Mouse (Mus musculus) hindbrain, embryonic 16.5 days (tissue): ENCODE data around the gene Zfp207. TPM values are rescaled to one million over a fixed set of nuclear protein-coding genes. Genes with fewer than 3 reads are reported as not detected.

Experiments
- ATAC-seq: fragments of 200-750 bp; cut with Nextera tagmentation; 2 replicates; pipeline ENCODE4 v1.8.0; 2017; ENCODE audit warnings: moderate TSS enrichment, moderate library complexity
- H3K27ac ChIP-seq: fragments of 300-500 bp; sonication (generic); 2 replicates; pipeline ENCODE4 v1.5.1; 2014; ENCODE audit warnings: low read depth, mild to moderate bottlenecking, control low read depth, low read length, moderate library complexity
- H3K27me3 ChIP-seq: fragments of 300-500 bp; sonication (generic); replicated peaks from 2 replicates; pipeline ENCODE4 v1.6.1; 2014; ENCODE audit warnings: low read length; ENCODE audit not compliant: control insufficient read depth, insufficient read depth
- H3K36me3 ChIP-seq: fragments of 300-500 bp; sonication (generic); 2 replicates; pipeline ENCODE4 v1.6.1; 2014; ENCODE audit warnings: mild to moderate bottlenecking, low read length, moderate library complexity, mixed read lengths; ENCODE audit not compliant: control insufficient read depth, insufficient read depth
- H3K4me1 ChIP-seq: fragments of 300-500 bp; sonication (generic); 2 replicates; pipeline ENCODE4 v1.6.1; 2014; ENCODE audit warnings: low read depth, low read length; ENCODE audit not compliant: control insufficient read depth, insufficient read depth
- H3K4me2 ChIP-seq: fragments of 300-500 bp; sonication (generic); 2 replicates; pipeline ENCODE4 v1.6.1; 2014; ENCODE audit warnings: mild to moderate bottlenecking, low read length, control low read depth, moderate library complexity
- H3K4me3 ChIP-seq: fragments of 300-500 bp; sonication (generic); 2 replicates; pipeline ENCODE4 v1.5.1; 2014; ENCODE audit warnings: mild to moderate bottlenecking, low read length, control low read depth, moderate library complexity
- H3K9ac ChIP-seq: fragments of 300-500 bp; sonication (generic); 2 replicates; pipeline ENCODE4 v1.6.1; 2014; ENCODE audit warnings: low read depth, mild to moderate bottlenecking, control low read depth, low read length, moderate library complexity
- H3K9me3 ChIP-seq: fragments of 300-500 bp; sonication (generic); 2 replicates; pipeline ENCODE4 v1.6.1; 2014; ENCODE audit warnings: mild to moderate bottlenecking, low read length, moderate library complexity; ENCODE audit not compliant: control insufficient read depth
- WGBS: fragments of 180-500 bp; shearing (Covaris S2); extraction: QIAGEN DNeasy Blood & Tissue Kit; methylation state at CpG from one replicate; pipeline ENCODE4 v1.1.7; 2014; 5-methylcytosine and 5-hydroxymethylcytosine counted together
- polyA plus RNA-seq: library from polyadenylated mRNA; unstranded; fragments of >200 nt; fragmentation: Nextera tagmentation; extraction: Ambion mirVana; gene quantifications from 2 replicates; pipeline ENCODE4 v1.2.1, GENCODE M21; 2015

Gene Zfp207
- polyA plus RNA-seq, 1 experiment from 2014 or later = 159 TPM

- 89% methylated on average over 2 of the region's 2 CpGs for WGBS
Observed at GRCm38 (mm10) chr11:80449859-80450258, 66.8 kb downstream of the Zfp207 start.

GRCm38 (mm10) chr11:80452242-80452641, 69.2 kb downstream of the Zfp207 start:
- H3K9me3 ChIP-seq = no peaks in the 10 kb centered on the region
- 89% methylated on average over 3 of the region's 3 CpGs for WGBS
- H3K4me3 ChIP-seq = no peak overlapping the region
- H3K27me3 ChIP-seq = no peaks in the 10 kb centered on the region
- H3K4me1 ChIP-seq = no peaks in the 10 kb centered on the region
- no peak overlapping the region for H3K27ac ChIP-seq
- no peak for ATAC-seq
- peaks cover 7% of the 10 kb centered on the region for H3K36me3 ChIP-seq
- no peak overlapping the region for H3K4me2 ChIP-seq
- no peak overlapping the region for H3K9ac ChIP-seq

More at GRCm38 (mm10) chr11:80449859-80450258, 66.8 kb downstream of the Zfp207 start:
- Histone ChIP-seq H3K27me3 (no peaks in the 10 kb centered on the region), H3K4me2 (no peak overlapping the region), H3K4me3 (no peak overlapping the region), H3K9me3 (no peaks in the 10 kb centered on the region), H3K27ac (no peak overlapping the region), H3K9ac (no peak overlapping the region), H3K36me3 (peaks cover 5% of the 10 kb centered on the region), H3K4me1 (no peaks in the 10 kb centered on the region)
- no peak for ATAC-seq

GRCm38 (mm10) chr11:80453198-80453597, 70.1 kb downstream of the Zfp207 start:
- peaks cover 6% of the 10 kb centered on the region; the same call in 1 of the 2 replicates for H3K36me3 ChIP-seq
- no peak overlapping the region for H3K9ac ChIP-seq

More at GRCm38 (mm10) chr11:80453198-80453597, 70.1 kb downstream of the Zfp207 start:
- Histone ChIP-seq H3K4me2 (no peak overlapping the region), H3K9me3 (no peaks in the 10 kb centered on the region), H3K27me3 (no peaks in the 10 kb centered on the region), H3K27ac (no peak overlapping the region), H3K4me3 (no peak overlapping the region), H3K4me1 (no peaks in the 10 kb centered on the region)
- 100% methylated on average over 1 of the region's 1 CpGs for WGBS
- no peak for ATAC-seq

Other genes with a start within 250 kb of the Zfp207 start
- 21.0 and 22.0 TPM in 2 replicates for gene Tefm, start 241.1 kb upstream of the Zfp207 start, polyA plus RNA-seq
- 4.0 and 4.1 TPM in 2 replicates for gene Adap2, start 229.2 kb upstream of the Zfp207 start, polyA plus RNA-seq
- gene Rnf135, start 199.4 kb upstream of the Zfp207 start, polyA plus RNA-seq = 4.6 and 4.9 TPM in 2 replicates
- gene Rhot1, start 174.3 kb upstream of the Zfp207 start, polyA plus RNA-seq = 66.9 and 69.9 TPM in 2 replicates
- gene Rhbdl3, start 82.4 kb upstream of the Zfp207 start, polyA plus RNA-seq = 4.2 and 4.7 TPM in 2 replicates
- 36.9 and 41.1 TPM in 2 replicates for gene 5730455P16Rik, start 5.2 kb upstream of the Zfp207 start, polyA plus RNA-seq
- gene Psmd11, start 45.3 kb downstream of the Zfp207 start, polyA plus RNA-seq = 272 and 275 TPM in 2 replicates
- gene Cdk5r1, start 93.7 kb downstream of the Zfp207 start, polyA plus RNA-seq = 77.3 and 81.1 TPM in 2 replicates